Mouse (Mus musculus) cerebellum, adult 11-12 months (tissue): Measurements from ENCODE around the gene Celsr1.
A peak's percentile ranks its signal among the peaks of the same experiment; 100 is the strongest.

Experiments
- DNase-seq: peaks from one replicate; pipeline ENCODE4 v3.0.0; 2022

Celsr1 gene

GRCm38 (mm10) chr15:86034021-86034523, 495 bp upstream of the Celsr1 start:
- no peak for DNase-seq

- no peak for DNase-seq
Measured at GRCm38 (mm10) chr15:86032811-86033190, 776 bp downstream of the Celsr1 start.

DNA sequence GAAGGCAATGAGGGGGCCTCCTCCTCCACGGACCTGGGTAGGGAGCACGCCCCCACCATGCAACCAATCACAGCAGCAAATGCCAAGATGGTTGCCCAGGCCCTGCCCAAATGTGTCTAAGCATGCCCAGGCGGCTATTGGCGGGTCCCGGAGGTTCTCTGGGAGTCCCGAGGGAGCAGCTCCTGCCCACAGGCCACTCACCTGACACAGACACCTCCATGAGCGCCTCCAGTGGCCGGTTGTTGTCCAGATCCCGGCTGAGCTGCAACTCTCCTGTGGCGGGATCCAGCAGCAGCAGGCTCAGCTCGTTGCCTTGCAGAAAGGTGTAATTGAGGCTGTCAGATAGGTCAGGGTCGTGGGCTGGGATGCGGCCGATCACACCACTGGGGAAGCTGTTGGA, 3.6 kb downstream of the Celsr1 start:
- no peak for DNase-seq

- DNase-seq, result no peak
Measured at GRCm38 (mm10) chr15:86027871-86028270, 5.7 kb downstream of the Celsr1 start.

GRCm38 (mm10) chr15:86021971-86022370, 11.6 kb downstream of the Celsr1 start:
- DNase-seq, result no peak

GRCm38 (mm10) chr15:86021301-86021700, 12.3 kb downstream of the Celsr1 start:
- DNase-seq, result no peak

DNA sequence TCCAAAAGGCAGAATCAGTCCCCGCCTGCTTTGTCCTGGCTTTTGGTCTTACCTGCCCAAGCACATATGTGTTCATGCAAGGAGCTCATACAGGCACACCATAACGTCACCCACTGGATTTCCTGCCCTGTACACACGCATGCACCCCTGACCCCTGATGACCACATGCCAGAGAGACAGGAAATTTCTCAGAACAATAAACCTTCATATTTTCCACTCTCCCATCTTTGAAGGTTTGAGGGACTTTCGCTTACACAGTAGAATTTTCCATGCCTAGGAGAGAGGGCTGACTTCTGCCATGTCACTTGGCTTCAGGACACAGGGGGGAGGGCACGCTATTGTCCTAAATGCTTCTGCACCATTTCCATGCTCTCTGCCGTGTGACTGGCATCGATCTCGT, 13.6 kb downstream of the Celsr1 start:
- no peak for DNase-seq

GRCm38 (mm10) chr15:86018753-86019512, 14.6 kb downstream of the Celsr1 start:
- DNase-seq, result no peak

DNA sequence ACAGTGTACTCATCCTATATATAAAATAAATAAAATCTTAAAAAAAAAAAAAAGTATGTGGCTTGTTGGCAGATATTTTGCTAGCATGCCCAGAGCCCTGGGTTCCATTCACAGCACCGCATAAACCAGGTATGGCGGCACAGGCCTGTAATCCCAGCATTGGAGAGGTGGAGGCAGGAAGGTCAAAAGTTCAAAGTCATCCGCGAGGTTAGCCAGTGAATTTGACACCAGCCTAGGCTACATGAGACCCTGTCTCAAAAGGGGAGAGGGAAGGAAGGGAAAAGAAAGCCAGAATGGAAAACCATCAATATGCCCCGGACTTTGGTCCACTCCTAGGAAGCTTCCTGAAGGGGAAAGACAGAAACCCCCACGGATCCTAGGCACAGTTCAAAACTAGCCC, 16.2 kb downstream of the Celsr1 start:
- no peak for DNase-seq

DNA sequence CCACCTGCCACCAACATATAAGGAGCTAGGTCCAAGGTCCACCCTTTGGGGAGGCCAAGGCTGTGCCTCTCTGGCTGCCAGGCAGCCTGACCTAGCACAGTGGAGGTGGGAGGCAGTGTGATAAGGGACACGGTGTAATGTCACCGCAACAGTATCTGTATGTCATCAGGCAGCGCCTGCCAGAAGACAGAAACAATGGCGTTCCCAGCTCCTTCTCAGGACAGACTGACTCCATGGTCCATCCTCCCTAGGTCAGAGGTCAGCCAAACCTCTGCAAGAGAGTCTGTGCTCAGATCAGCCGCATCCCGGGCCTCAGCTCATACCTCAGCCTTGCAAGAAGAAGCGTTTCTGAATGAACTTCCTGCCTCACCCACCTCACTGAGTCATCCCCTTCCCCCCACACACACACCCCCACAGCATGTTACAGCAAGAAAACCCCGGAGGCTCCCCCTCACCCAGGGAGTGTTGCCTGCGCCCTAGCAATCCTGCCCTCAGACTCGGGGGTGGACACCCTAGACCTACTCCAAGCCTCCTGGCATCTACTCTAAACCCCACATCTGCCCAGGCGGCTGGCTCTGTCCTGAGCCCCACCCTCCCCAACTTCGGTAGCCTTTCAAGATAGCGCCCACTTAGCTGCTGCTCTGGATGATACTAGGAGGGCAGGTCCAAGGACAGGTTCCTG, 17.6 kb downstream of the Celsr1 start:
- no peak for DNase-seq

GRCm38 (mm10) chr15:86015026-86015425, 18.6 kb downstream of the Celsr1 start:
- no peak for DNase-seq

GRCm38 (mm10) chr15:86013656-86014055, 19.9 kb downstream of the Celsr1 start:
- DNase-seq, result no peak

GRCm38 (mm10) chr15:86013130-86013529, 20.4 kb downstream of the Celsr1 start:
- DNase-seq, result no peak

- DNase-seq, result no peak
Measured at GRCm38 (mm10) chr15:86007690-86008121, 25.9 kb downstream of the Celsr1 start.

- peak; percentile 67 for DNase-seq
Measured at GRCm38 (mm10) chr15:86005691-86006525, 27.7 kb downstream of the Celsr1 start.

DNA sequence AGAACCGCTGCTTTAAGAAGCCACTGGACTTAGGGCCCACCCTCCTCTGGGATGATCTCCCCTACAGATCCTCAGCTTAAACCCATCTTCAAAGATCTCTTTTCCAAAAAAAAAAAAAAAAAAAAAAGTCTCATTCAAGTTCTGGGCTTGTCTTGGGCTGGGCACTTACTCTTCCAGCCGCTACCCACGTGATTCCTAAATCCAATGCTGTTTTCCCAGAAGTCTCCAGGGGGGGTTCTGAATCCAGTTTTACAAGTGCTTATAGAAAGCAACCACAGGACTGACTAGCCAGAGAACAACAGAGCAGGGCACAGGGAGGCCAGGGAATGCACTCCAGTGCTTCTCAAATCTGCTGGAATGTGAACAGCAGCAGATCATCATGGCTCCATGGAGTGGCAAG, 29.5 kb downstream of the Celsr1 start:
- no peak for DNase-seq

GRCm38 (mm10) chr15:86000706-86001292, 32.8 kb downstream of the Celsr1 start:
- DNase-seq, result no peak

DNA sequence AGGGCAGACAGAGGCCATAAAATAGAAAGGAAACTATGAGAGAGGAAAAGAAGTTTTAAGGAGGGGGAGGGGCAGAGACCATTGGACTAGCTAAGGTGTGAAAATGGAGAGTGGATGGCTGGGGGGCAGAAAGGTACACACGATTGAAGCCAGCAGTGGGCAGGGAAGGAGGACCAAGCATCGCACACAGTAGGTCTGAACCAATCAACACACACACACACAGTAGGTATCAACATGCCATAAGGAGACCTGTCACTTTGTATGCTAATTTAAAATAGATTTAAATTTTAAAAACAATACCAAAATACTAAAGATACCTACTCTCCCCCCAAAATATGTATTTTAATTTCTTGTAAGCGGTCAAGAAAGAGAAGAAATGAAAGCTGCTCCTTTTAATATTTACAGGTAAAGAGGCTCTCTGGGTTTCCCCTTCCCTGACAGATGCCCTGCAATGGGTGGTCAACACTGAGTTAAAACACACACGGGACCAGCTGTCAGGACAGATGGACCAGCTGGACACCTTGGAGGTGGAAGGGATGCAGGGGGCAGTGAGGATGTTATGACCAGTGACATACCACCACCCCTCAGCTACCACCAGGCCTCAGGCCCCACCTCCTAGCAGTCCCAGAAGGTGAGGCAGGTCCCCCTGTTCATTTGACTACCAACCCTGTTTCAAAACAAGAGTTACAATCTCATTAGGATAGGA, 34.9 kb downstream of the Celsr1 start:
- no peak for DNase-seq

DNA sequence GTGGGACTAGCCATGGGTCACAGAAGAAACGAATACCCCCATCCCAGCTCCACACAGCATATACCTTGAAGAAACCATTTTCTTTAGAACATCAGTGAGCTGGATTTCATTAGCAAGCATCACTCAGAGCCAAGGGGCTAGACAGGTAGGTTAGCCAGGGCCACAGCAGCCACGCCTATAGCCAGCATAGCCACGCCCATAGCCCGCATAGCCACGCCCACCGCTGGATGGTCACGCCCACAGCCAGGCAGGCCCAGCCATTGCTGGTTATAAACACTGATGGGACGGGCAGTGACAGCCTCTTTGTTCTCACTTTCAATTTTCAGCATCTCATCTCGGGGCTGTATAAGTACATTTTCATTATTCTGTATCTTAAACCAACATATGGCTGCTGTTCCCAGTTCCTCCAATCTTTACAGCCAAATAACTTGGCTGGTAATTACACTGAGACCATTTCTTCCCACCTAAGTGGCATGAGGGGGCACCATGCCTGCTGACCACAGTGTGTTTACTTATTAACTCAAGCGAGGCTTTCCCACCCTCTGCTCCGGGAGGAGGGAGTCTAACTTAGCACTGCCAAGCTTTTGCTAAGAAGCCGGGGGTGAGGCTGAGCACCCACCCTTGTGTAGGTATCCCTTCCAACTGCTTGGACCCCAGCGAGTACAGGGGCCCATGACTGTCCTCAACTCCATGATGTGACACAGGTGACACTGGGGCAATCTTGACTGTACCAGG, 37.4 kb downstream of the Celsr1 start:
- DNase-seq, result no peak

DNA sequence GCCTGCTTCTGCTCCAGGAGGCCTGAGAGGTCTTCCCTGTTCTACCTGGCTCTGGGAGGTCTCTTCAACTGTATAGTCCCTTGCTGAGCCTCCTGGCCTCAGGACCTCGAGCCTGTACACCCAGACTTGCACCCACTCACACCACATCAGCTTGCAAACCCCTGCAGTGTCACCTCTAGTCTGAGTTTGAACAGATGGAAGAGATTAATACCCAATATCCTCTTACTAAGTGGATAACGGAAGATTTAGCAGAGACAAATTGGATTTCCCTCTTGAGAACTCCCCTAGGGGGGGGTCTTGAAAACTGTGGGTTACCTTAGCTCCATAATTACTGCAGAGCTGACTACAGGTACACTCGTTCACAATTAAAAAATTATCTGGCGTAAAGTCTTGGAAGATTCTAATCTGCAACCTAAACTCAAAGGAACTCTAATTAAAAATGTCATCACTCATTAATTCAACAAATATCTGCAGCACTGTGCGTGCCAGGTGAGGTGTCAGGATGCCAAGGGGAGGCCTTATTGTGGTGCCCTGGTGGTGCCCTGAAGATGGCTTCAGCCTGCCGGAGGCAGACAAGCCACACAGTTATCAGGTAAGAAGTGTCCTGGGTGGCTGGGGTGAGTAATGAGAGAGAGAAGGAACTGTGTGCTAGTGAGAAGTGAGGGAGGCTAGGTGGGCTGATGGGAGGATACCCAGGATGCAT, 38.5 kb downstream of the Celsr1 start:
- no peak for DNase-seq
